Mouse (Mus musculus): ENCODE data around the gene Epor. TPM values are rescaled to one million over a fixed set of nuclear protein-coding genes. Genes with fewer than 3 reads are reported as not detected.

Epor gene
- total and polyA plus RNA-seq, 3 experiments = 0.20 to 2.0 TPM; not detected in 1

GRCm38 (mm10) chr9:21958372-21958771 is 4.9 kb downstream of the Epor start:
- Histone ChIP-seq H3K27ac (ENCODE audit: insufficient read depth, low read depth) (no peak overlapping the region), H3K27me3 (replicated peaks) (peaks cover 33% of the 10 kb centered on the region), H3K9me3 (replicated peaks; ENCODE audit: low read length) (no peaks in the 10 kb centered on the region), H3K4me2 (ENCODE audit: insufficient read depth, low read depth, poor library complexity, severe bottlenecking) (no peak overlapping the region), H3K4me3 (replicated peaks in 1 of 3; ENCODE audit: low read depth in 2 of 3, low read length in 2 of 3, poor library complexity in 1 of 3) (no peak overlapping the region), H3K36me3 (replicated peaks in 1 of 2; ENCODE audit: control insufficient read depth in 1 of 2, insufficient read depth in 1 of 2, low read length in 1 of 2) (peaks cover 3% of the 10 kb centered on the region in 2 experiments), H3K9ac (ENCODE audit: insufficient read depth, low read depth) (no peak overlapping the region), H3K79me2 (replicated peaks; ENCODE audit: control insufficient read depth, extremely low read depth, insufficient read depth, poor library complexity, severe bottlenecking) (0 out of 2 replicates have a peak, but pooled peaks cover 3% of the 10 kb centered on the region), H3K4me1 (ENCODE audit: control insufficient read depth in 1 of 2, insufficient read depth in 2 of 2) (peaks cover 11 to 17% of the 10 kb centered on the region in 2 experiments)
- no peak for DNase-seq (ENCODE audit: extremely low read depth)
- no peak for TF ChIP-seq JUN (IDR thresholded peaks at IDR 0.05; ENCODE audit: insufficient read depth, low read depth, low read length)
- in situ Hi-C loops (cut with MboI; ENCODE audit: low pct_ligation_motif_present, low pct_unique_long_range_greater_than_20kb, low sequenced_read_pairs) (no loop called here), dilution Hi-C loops (cut with MboI; ENCODE audit: extremely low pct_ligation_motif_present, extremely low pct_unique_long_range_greater_than_20kb, low sequenced_read_pairs) (no loop called here)

- Histone ChIP-seq H3K4me3 (replicated peaks in 1 of 3; ENCODE audit: low read depth in 2 of 3, low read length in 2 of 3, poor library complexity in 1 of 3) (peak within 1 kb of the TSS; percentile 59 to 79 (median 77)), H3K27me3 (replicated peaks) (peaks cover 6% of the 10 kb centered on the region), H3K4me2 (ENCODE audit: insufficient read depth, low read depth, poor library complexity, severe bottlenecking) (peak within 1 kb of the TSS; percentile 88), H3K36me3 (replicated peaks in 1 of 2; ENCODE audit: control insufficient read depth in 1 of 2, insufficient read depth in 1 of 2, low read length in 1 of 2) (peaks cover 3% of the 10 kb centered on the region in 2 experiments), H3K79me2 (replicated peaks; ENCODE audit: control insufficient read depth, extremely low read depth, insufficient read depth, poor library complexity, severe bottlenecking) (0 out of 2 replicates have a peak, but pooled peaks cover 3% of the 10 kb centered on the region), H3K27ac (ENCODE audit: insufficient read depth, low read depth) (peak within 1 kb of the TSS; percentile 84), H3K9me3 (replicated peaks; ENCODE audit: low read length) (peaks cover 3% of the 10 kb centered on the region), H3K9ac (ENCODE audit: insufficient read depth, low read depth) (peak within 1 kb of the TSS; percentile 89), H3K4me1 (ENCODE audit: control insufficient read depth in 1 of 2, insufficient read depth in 2 of 2) (peaks cover 2 to 10% of the 10 kb centered on the region in 2 experiments; a peak in 3 of 4 replicates)
- peak; percentile 98 for DNase-seq (ENCODE audit: extremely low read depth)
- TF ChIP-seq NELFE (IDR thresholded peaks at IDR 0.05; ENCODE audit: low read depth, low read length) (peak; percentile 45), TCF12 (IDR thresholded peaks at IDR 0.05; ENCODE audit: low read depth, low read length) (peak; percentile 61; the same call in 1 of the 2 replicates), ELF1 (IDR thresholded peaks at IDR 0.05; ENCODE audit: low read depth, low read length) (peak; percentile 77), EP300 (IDR thresholded peaks at IDR 0.05; ENCODE audit: low read length) (no peak), MYC (IDR thresholded peaks at IDR 0.05; ENCODE audit: low read depth, low read length) (0 out of 2 replicates have a peak, but pooled peaks have one; percentile 42), ETS1 (conservative IDR thresholded peaks at IDR 0.05; ENCODE audit: low read depth, low read length) (no peak), HCFC1 (IDR thresholded peaks at IDR 0.05; ENCODE audit: low read depth, low read length) (peak; percentile 75), TBP (conservative IDR thresholded peaks at IDR 0.05; ENCODE audit: low read depth, low read length) (peak; percentile 73; the same call in 1 of the 2 replicates), RAD21 (IDR thresholded peaks at IDR 0.05; ENCODE audit: low read depth, low read length) (no peak), NRF1 (IDR thresholded peaks at IDR 0.05; ENCODE audit: low read depth, low read length) (peak; percentile 61), CHD2 (IDR thresholded peaks at IDR 0.05; ENCODE audit: low read length) (peak; percentile 90), GABPA (IDR thresholded peaks at IDR 0.05; ENCODE audit: insufficient replicate concordance, low read depth, low read length) (no peak), ZMIZ1 (IDR thresholded peaks at IDR 0.05; ENCODE audit: low read depth, low read length) (no peak; the same call in 1 of the 2 replicates), BHLHE40 (IDR thresholded peaks at IDR 0.05; ENCODE audit: low read depth, low read length) (peak; percentile 14; the same call in 1 of the 2 replicates), MAX (IDR thresholded peaks at IDR 0.05; ENCODE audit: low read length) (peak; percentile 59; the same call in 1 of the 2 replicates), MXI1 (IDR thresholded peaks at IDR 0.05; ENCODE audit: low read depth, low read length) (peak; percentile 65; the same call in 1 of the 2 replicates), POLR2A (IDR thresholded peaks at IDR 0.05; ENCODE audit: low read depth, low read length) (peak; percentile 84), SMC3 (IDR thresholded peaks at IDR 0.05; ENCODE audit: low read depth, low read length) (no peak), IRF4 (IDR thresholded peaks at IDR 0.05; ENCODE audit: low read depth, low read length) (peak; percentile 62), POLR2AphosphoS2 (IDR thresholded peaks at IDR 0.05; ENCODE audit: low read depth, low read length) (no peak), ZKSCAN1 (IDR thresholded peaks at IDR 0.05; ENCODE audit: borderline replicate concordance, low read depth, low read length) (no peak)
- dilution Hi-C loops (cut with MboI; ENCODE audit: extremely low pct_ligation_motif_present, extremely low pct_unique_long_range_greater_than_20kb, low sequenced_read_pairs) (no loop called here), in situ Hi-C loops (cut with MboI; ENCODE audit: low pct_ligation_motif_present, low pct_unique_long_range_greater_than_20kb, low sequenced_read_pairs) (no loop called here)
Observed at GRCm38 (mm10) chr9:21955570-21956281, 7.6 kb downstream of the Epor start, which contains the start of gene Swsap1. TSS of gene Swsap1 (plus strand) at chr9:21955755.
